Mouse (Mus musculus): Measurements from ENCODE around the gene Repin1.

The Repin1 gene

GRCm38 (mm10) chr6:48593158-48594042 is at the start of gene Repin1, which contains the start of gene Gm44965:
Gene Repin1 (plus strand): TSS chr6:48593883.
Gene Gm44965 (plus strand): TSS chr6:48593941.
- DNase-seq, result peak; percentile 98

GRCm38 (mm10) chr6:48545251-48545650 is 48.4 kb upstream of the Repin1 start:
- DNase-seq, result no peak

GRCm38 (mm10) chr6:48546271-48546670 is 47.4 kb upstream of the Repin1 start:
- peak; percentile 62 for DNase-seq

GRCm38 (mm10) chr6:48546858-48547257 is 46.8 kb upstream of the Repin1 start:
- DNase-seq, result no peak

- no peak for DNase-seq
Measured at GRCm38 (mm10) chr6:48548314-48548713, 45.4 kb upstream of the Repin1 start.

GRCm38 (mm10) chr6:48552918-48553317 is 40.8 kb upstream of the Repin1 start:
- DNase-seq, result no peak

GRCm38 (mm10) chr6:48553819-48554218 is 39.9 kb upstream of the Repin1 start:
- no peak for DNase-seq

GRCm38 (mm10) chr6:48554280-48555103 is 39.2 kb upstream of the Repin1 start, which contains the start of gene Lrrc61:
Gene Lrrc61 (plus strand): TSS chr6:48554796.
- peak; percentile 98 for DNase-seq

GRCm38 (mm10) chr6:48555104-48555890 is 38.4 kb upstream of the Repin1 start:
- DNase-seq, result no peak

- DNase-seq, result no peak
Measured at GRCm38 (mm10) chr6:48555956-48556355, 37.7 kb upstream of the Repin1 start.

- no peak for DNase-seq
Measured at GRCm38 (mm10) chr6:48565693-48566310, 27.9 kb upstream of the Repin1 start.

GRCm38 (mm10) chr6:48566312-48566711 is 27.4 kb upstream of the Repin1 start:
- peak; percentile 90 for DNase-seq

- DNase-seq, result peak; percentile 77
Measured at GRCm38 (mm10) chr6:48568036-48568984, 25.4 kb upstream of the Repin1 start.

GRCm38 (mm10) chr6:48569065-48569807 is 24.4 kb upstream of the Repin1 start:
- no peak for DNase-seq

- no peak for DNase-seq
Measured at GRCm38 (mm10) chr6:48572014-48572413, 21.7 kb upstream of the Repin1 start.

GRCm38 (mm10) chr6:48572572-48573061 is 21.1 kb upstream of the Repin1 start, which contains the start of gene Rarres2:
Gene Rarres2 (minus strand): TSS chr6:48572789.
- peak; percentile 40 for DNase-seq

- peak; percentile 34 for DNase-seq
Measured at GRCm38 (mm10) chr6:48573280-48573679, 20.4 kb upstream of the Repin1 start.

- DNase-seq, result no peak
Measured at GRCm38 (mm10) chr6:48573981-48574380, 19.7 kb upstream of the Repin1 start.

GRCm38 (mm10) chr6:48578736-48579135 is 14.9 kb upstream of the Repin1 start:
- DNase-seq, result no peak

GRCm38 (mm10) chr6:48579215-48579648 is 14.5 kb upstream of the Repin1 start:
- no peak for DNase-seq

Data from kidney, adult 18-20 months (tissue).